Mouse (Mus musculus) heart, embryonic 13.5 days (tissue): ENCODE measurements around the gene Plcb1. TPM values are rescaled to one million over a fixed set of nuclear protein-coding genes. Genes with fewer than 3 reads are reported as not detected.

Source experiments
- ATAC-seq: fragments of 200-750 bp; cut with Nextera tagmentation; 2 replicates; pipeline ENCODE4 v1.8.0; 2017; ENCODE audit warnings: moderate TSS enrichment; ENCODE audit not compliant: insufficient number of reproducible peaks, low FRiP score, low TSS enrichment; ENCODE audit errors: extremely low read depth
- H3K27ac ChIP-seq: fragments of 300-500 bp; sonication (generic); replicated peaks from 2 replicates; pipeline ENCODE4 v1.5.1; 2015; ENCODE audit warnings: moderate library complexity, mild to moderate bottlenecking, inconsistent platforms
- H3K27me3 ChIP-seq: fragments of 300-500 bp; sonication (generic); replicated peaks from 2 replicates; pipeline ENCODE4 v1.6.1; 2015; ENCODE audit warnings: mild to moderate bottlenecking, inconsistent platforms
- H3K36me3 ChIP-seq: fragments of 300-500 bp; sonication (generic); 2 replicates; pipeline ENCODE4 v1.6.1; 2015; ENCODE audit warnings: mild to moderate bottlenecking, inconsistent platforms
- H3K4me1 ChIP-seq: fragments of 300-500 bp; sonication (generic); 2 replicates; pipeline ENCODE4 v1.6.1; 2015; ENCODE audit warnings: inconsistent platforms
- H3K4me2 ChIP-seq: fragments of 300-500 bp; sonication (generic); 2 replicates; pipeline ENCODE4 v1.6.1; 2015; ENCODE audit warnings: inconsistent platforms, mild to moderate bottlenecking, moderate library complexity
- H3K4me3 ChIP-seq: fragments of 300-500 bp; sonication (generic); 2 replicates; pipeline ENCODE4 v1.5.1; 2015; ENCODE audit warnings: moderate library complexity, mild to moderate bottlenecking, inconsistent platforms
- H3K9ac ChIP-seq: fragments of 300-500 bp; sonication (generic); 2 replicates; pipeline ENCODE4 v1.6.1; 2015; ENCODE audit warnings: inconsistent platforms, mild to moderate bottlenecking, moderate library complexity
- H3K9me3 ChIP-seq: fragments of 300-500 bp; sonication (generic); 2 replicates; pipeline ENCODE4 v1.6.1; 2016; ENCODE audit warnings: inconsistent platforms
- WGBS: fragments of 180-500 bp; shearing (Covaris S2); methylation state at CpG from one replicate; pipeline ENCODE4 v1.1.7; 2015; ENCODE audit warnings: mixed read lengths; 5-methylcytosine and 5-hydroxymethylcytosine counted together
- polyA plus RNA-seq: library from polyadenylated mRNA; unstranded; fragments of >200 nt; fragmentation: Nextera tagmentation; extraction: Ambion mirVana; gene quantifications from 2 replicates; pipeline ENCODE4 v1.2.1, GENCODE M21; 2015

Plcb1 gene
- polyA plus RNA-seq, 1 experiment from 2014 or later, result 5.9 TPM

DNA sequence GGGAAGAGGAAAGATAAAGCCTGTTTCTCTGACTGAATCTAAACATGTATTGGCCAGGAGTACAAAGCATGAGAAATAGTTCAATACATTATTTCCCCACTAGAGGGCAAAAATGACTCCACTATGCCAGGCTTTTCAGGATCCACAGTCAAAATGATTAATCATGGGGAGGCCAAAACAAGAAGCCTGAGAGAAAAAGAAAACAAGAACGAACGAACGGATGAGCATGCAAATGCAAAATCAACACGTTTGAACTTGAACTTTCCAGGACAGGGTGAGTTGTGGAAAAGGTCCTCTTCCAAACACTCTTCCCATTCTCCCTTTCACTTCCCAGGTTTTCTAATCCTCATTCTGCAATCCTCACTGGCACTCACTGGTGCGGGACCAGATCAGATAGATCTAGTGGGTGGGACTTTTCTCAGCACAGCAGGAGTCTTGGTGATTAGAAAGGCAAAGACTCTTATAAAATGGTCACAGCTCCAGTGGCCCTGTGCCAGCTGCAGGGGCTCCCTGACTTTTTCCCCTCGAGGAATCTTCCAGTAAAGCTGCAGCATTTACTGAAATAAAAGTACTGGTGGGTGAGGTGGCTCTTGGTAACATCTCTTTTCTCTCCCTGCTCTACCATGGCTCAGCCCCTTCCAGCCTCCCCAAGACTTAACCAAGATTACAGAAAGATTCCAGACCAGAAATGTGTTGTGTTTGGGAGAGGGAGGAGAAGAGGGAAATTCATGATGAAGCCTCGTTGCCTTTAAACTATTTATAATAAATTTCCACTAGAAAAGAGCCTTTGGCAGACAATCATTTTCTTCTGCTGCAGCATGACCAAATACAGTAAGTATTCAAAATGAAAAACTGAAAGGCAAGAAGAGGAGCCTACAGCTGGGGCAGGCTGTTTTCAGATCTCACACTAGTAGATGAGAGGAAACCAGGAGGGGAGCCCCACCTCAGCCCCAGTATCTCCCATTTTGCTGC is 654.0 kb downstream of the Plcb1 start:
- Histone ChIP-seq H3K36me3 (no peaks in the 10 kb centered on the region), H3K27ac (no peak overlapping the region; the same call in 1 of the 2 replicates), H3K4me2 (peak overlapping the region; percentile 59), H3K9ac (peak overlapping the region; percentile 2), H3K4me3 (peak overlapping the region; percentile 31), H3K27me3 (no peaks in the 10 kb centered on the region), H3K9me3 (no peaks in the 10 kb centered on the region), H3K4me1 (peaks cover 8% of the 10 kb centered on the region)
- no peak for ATAC-seq
- 7% methylated on average over 7 of the region's 7 CpGs for WGBS

DNA sequence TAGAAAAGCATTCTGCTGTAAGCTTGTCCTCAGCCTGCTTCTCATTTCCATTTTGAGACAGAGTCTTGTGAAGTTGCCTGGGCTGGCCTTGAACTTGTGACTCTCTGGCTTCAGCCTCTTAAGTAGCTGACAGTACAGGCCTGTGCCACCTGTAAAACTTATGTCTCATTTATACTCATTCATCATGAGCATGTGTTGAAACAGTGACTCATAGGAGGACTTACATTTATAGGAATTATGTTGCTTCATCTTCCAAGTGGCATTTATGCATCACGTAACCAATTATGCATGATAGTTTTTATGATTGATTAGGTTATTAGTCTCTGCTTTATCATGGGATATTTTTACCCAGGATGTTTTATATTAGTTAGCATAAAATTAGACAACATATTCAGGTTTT is 667.7 kb downstream of the Plcb1 start:
- Histone ChIP-seq H3K27me3 (no peaks in the 10 kb centered on the region), H3K4me1 (peaks cover 9% of the 10 kb centered on the region), H3K9me3 (no peaks in the 10 kb centered on the region), H3K9ac (no peak overlapping the region), H3K27ac (no peak overlapping the region), H3K4me2 (no peak overlapping the region), H3K36me3 (no peaks in the 10 kb centered on the region), H3K4me3 (no peak overlapping the region)
- no peak for ATAC-seq
- WGBS, result 91% methylated on average over 1 of the region's 1 CpGs

DNA sequence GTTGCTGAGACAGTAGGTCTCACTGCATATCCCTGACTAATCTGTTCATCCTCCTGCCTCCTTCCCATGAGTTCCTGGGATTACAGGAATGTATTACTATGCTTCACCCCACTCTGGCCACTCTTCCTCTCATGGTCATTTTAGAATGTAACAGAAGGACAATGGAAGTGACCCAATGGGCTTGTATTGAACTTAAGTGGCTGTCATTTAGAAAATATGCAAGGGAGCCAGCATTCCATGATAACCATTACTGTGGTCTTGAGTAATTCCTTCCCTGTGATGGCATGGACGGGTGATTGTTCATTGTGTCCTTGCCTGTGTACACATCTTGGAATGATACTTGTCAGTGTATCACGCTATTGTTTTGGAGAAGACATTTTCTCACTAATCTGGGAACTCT is 668.1 kb downstream of the Plcb1 start:
- 51% methylated on average over 2 of the region's 2 CpGs for WGBS
- H3K9ac ChIP-seq, result no peak overlapping the region

DNA sequence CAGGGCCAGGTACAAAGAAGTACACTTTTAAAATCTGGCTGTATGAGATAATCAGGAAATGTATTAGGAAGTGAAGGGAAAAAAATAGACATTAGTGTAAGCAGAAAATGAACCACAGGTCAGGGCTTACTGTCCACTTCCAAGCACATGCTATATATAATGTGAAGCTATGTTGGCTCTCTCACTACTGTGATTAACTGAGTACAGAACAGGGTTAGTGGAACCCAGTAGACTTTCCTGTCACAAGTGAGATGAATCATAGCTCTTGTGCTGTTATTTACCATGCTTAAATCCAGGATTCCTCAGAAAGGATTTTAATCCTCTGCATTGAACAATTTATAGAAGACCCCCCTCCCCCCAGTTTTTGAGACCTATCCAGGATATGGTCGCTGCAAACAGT is 668.6 kb downstream of the Plcb1 start:
- H3K27ac ChIP-seq, result no peak overlapping the region
- 57% methylated on average over 1 of the region's 1 CpGs for WGBS
- ATAC-seq, result no peak
- H3K9me3 ChIP-seq, result no peaks in the 10 kb centered on the region
- H3K27me3 ChIP-seq, result no peaks in the 10 kb centered on the region
- no peak overlapping the region for H3K9ac ChIP-seq
- H3K4me3 ChIP-seq, result no peak overlapping the region
- no peak overlapping the region for H3K4me2 ChIP-seq
- no peaks in the 10 kb centered on the region for H3K36me3 ChIP-seq
- H3K4me1 ChIP-seq, result peaks cover 9% of the 10 kb centered on the region

More for the DNA sequence above, 668.1 kb downstream of the Plcb1 start:
- Histone ChIP-seq H3K4me2 (no peak overlapping the region), H3K27ac (no peak overlapping the region), H3K4me1 (peaks cover 9% of the 10 kb centered on the region), H3K27me3 (no peaks in the 10 kb centered on the region), H3K9me3 (no peaks in the 10 kb centered on the region), H3K4me3 (no peak overlapping the region), H3K36me3 (no peaks in the 10 kb centered on the region)
- no peak for ATAC-seq

DNA sequence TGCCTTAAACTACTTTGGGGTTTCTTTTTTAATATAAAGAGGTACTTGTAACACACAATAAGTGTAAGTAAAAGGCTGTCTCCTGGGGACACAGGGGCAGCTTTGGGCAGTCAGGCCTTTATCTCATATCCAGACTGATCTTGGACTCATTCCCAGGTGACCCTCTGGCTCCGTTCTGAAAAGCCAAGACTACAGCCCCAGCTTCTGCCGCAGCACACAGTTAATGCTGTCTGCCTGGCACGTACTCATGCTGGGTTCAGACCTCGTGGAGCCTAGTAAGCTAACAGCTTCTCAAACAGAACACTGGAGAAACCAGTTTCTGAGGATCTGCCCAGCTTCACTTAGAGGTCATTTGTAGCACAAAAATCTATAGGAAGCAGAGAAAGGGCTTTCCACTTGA is 682.0 kb downstream of the Plcb1 start:
- Histone ChIP-seq H3K27me3 (no peaks in the 10 kb centered on the region), H3K9me3 (no peaks in the 10 kb centered on the region), H3K27ac (peak overlapping the region; percentile 58), H3K4me3 (no peak overlapping the region), H3K9ac (peak overlapping the region; percentile 44), H3K4me2 (no peak overlapping the region), H3K36me3 (no peaks in the 10 kb centered on the region), H3K4me1 (peaks cover 13% of the 10 kb centered on the region)
- no peak for ATAC-seq
- WGBS, result 14% methylated on average over 4 of the region's 4 CpGs

DNA sequence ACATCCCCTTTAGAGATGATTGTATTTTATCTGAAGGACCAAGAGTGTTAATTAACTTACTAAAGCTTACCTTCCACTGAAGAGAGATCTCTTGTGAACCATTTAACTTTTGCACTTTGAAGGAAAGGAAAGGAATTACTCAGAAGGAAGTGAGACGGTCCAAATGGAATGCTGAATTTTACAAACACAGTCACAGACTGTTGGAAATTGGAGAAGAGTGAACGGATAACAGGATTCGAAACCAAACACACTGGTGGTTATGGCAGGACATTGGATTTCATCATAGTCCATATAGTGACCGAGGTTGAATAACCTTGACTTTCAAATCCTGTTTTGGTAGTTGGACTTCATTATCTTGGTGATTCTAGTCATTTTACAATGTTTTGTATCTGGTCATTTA is 688.2 kb downstream of the Plcb1 start:
- Histone ChIP-seq H3K4me1 (no peaks in the 10 kb centered on the region), H3K4me2 (no peak overlapping the region), H3K9me3 (no peaks in the 10 kb centered on the region), H3K36me3 (no peaks in the 10 kb centered on the region), H3K27ac (no peak overlapping the region), H3K4me3 (no peak overlapping the region), H3K27me3 (no peaks in the 10 kb centered on the region), H3K9ac (no peak overlapping the region)
- ATAC-seq, result no peak
- whole genome bisulfite sequencing, result 67% methylated on average over 4 of the region's 4 CpGs

DNA sequence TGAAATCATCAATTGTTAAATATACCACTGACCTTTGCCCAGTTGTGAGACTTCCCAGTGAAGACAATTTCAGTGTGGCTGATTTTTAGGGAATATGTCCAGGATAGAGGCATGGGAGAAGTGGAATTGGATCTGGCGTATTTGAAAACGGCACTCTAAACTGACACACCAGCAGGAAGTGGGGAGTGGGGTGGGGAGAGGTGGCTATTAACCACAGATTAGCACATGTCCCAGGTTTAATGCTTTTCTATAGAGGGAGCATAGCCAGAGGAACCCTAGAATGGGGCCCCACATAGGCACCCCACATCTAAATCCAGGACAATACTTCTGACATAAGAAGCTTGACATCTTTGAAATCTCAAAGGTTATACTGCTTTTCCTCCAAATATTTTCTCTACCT is 699.4 kb downstream of the Plcb1 start:
- H3K36me3 ChIP-seq, result no peaks in the 10 kb centered on the region
- H3K4me2 ChIP-seq, result no peak overlapping the region
- H3K4me1 ChIP-seq, result peaks cover 9% of the 10 kb centered on the region
- no peak overlapping the region for H3K4me3 ChIP-seq
- H3K27ac ChIP-seq, result no peak overlapping the region
- no peaks in the 10 kb centered on the region for H3K27me3 ChIP-seq
- ATAC-seq, result no peak
- H3K9ac ChIP-seq, result no peak overlapping the region
- H3K9me3 ChIP-seq, result no peaks in the 10 kb centered on the region
- WGBS, result 46% methylated on average over 2 of the region's 2 CpGs

DNA sequence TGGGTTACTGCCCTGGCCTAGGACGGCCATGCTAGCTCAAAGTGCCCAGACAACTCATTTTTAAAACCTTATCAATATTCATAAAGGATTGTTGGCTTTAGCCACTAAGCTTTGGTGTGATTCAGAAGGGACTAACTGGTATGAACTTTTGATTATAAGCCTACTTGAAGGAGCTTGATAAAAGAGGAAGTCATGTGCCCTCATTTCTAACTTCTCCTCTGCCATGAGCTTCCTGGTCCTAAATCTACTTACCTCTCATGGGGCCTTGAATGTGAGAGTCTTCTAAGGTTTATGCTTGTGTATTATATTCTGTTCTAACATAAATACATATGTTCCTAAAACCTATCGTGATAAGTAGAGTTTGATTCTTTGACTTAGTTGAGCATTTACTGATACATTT is 702.4 kb downstream of the Plcb1 start:
- WGBS, result 85% methylated on average over 2 of the region's 2 CpGs
- Histone ChIP-seq H3K4me1 (peaks cover 17% of the 10 kb centered on the region), H3K36me3 (no peaks in the 10 kb centered on the region)

DNA sequence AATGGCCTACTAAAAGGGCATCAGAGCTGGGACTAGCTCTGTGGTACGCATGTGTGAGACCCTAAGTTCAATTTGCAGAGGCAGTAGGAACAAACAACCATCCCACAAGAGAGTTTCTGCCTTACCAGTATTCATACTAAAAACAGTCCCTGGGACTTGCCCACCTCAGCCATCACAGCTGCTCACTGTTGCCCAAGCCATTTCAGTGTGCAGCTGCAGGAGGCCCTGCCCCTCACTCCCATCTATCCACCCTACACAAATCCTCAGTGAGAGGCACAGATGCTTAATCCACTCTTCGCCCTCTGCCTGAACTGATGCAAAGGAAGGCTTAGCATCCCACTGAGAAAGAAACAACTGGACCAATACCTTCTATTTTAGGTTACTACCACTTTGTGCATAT is 703.3 kb downstream of the Plcb1 start:
- Histone ChIP-seq H3K27ac (no peak overlapping the region), H3K4me3 (no peak overlapping the region), H3K4me1 (peaks cover 17% of the 10 kb centered on the region), H3K9ac (no peak overlapping the region), H3K27me3 (no peaks in the 10 kb centered on the region), H3K9me3 (no peaks in the 10 kb centered on the region), H3K36me3 (no peaks in the 10 kb centered on the region), H3K4me2 (no peak overlapping the region)
- 76% methylated on average over 2 of the region's 2 CpGs for WGBS
- no peak for ATAC-seq

More for the DNA sequence above, 702.4 kb downstream of the Plcb1 start:
- H3K4me2 ChIP-seq, result no peak overlapping the region
- no peak for ATAC-seq
- H3K27ac ChIP-seq, result no peak overlapping the region
- H3K9ac ChIP-seq, result no peak overlapping the region
- no peaks in the 10 kb centered on the region for H3K9me3 ChIP-seq
- no peak overlapping the region for H3K4me3 ChIP-seq
- no peaks in the 10 kb centered on the region for H3K27me3 ChIP-seq

DNA sequence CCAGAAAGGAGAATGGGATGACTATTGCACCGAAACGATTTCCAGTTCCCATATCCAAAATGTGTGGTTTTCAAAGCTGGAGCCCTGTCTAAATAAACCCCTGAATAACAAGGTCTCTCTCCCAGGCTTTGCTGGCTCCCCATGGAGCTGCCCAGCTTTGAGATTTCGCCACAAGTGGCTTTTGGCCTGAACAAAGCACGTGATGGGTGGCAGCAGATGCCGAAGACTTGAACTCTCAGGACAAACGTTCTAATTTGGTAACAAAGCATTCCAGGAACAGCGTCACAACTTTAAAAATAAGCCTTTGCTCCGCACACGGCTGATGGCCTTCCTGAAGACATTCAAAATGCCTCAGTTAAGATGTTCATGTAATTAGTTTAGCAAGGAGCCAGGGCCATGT is 706.9 kb downstream of the Plcb1 start:
- ATAC-seq, result no peak
- Histone ChIP-seq H3K27ac (no peak overlapping the region), H3K4me1 (peaks cover 9% of the 10 kb centered on the region), H3K4me2 (no peak overlapping the region), H3K9ac (no peak overlapping the region), H3K36me3 (no peaks in the 10 kb centered on the region), H3K27me3 (no peaks in the 10 kb centered on the region), H3K9me3 (no peaks in the 10 kb centered on the region), H3K4me3 (no peak overlapping the region)
- WGBS, result 50% methylated on average over 9 of the region's 9 CpGs

DNA sequence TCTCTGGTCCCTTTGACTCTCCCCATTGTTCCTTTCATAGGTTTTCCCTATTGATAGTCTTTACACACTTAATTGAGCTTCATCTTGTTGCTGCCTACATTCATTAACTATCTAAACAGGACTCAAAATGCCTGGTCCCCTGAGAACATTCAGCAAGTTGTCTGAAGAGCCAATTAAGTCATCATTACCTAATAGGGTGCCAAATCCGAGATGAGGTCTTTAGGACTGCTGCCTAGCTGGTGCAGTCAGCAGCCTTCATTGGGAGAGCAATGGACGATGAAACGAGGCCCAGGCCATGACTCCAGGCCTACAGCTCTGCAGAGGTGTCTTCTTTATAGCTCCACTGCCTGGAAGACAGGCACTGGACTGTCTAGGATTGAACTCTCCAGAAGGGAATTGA is 710.7 kb downstream of the Plcb1 start:
- Histone ChIP-seq H3K4me1 (peaks cover 8% of the 10 kb centered on the region; the same call in 1 of the 2 replicates), H3K27ac (no peak overlapping the region), H3K9ac (no peak overlapping the region), H3K4me2 (no peak overlapping the region), H3K9me3 (no peaks in the 10 kb centered on the region), H3K4me3 (no peak overlapping the region), H3K27me3 (no peaks in the 10 kb centered on the region), H3K36me3 (no peaks in the 10 kb centered on the region)
- no peak for ATAC-seq
- WGBS, result 57% methylated on average over 3 of the region's 3 CpGs

DNA sequence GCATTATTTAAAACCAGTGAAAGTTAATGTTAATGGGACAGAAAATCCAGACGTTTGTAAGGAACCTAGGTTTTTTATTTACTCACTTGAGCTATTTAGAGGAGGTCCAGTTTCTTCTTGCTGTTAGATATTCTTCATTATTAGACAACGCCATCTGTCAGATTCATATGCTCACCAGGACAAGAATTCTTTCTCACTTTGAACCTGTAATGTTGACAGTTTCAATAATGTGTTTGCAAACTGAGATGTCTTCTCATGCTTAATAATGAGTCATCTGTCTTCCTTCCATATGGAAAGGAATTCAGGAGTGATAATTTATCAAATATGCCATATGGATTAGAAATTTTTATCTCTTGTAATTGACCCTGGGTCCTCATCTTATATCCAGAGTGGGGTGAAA is 711.4 kb downstream of the Plcb1 start:
- 68% methylated on average over 2 of the region's 2 CpGs for WGBS
- H3K4me3 ChIP-seq, result no peak overlapping the region
- no peaks in the 10 kb centered on the region for H3K27me3 ChIP-seq
- no peak for ATAC-seq
- H3K36me3 ChIP-seq, result no peaks in the 10 kb centered on the region
- H3K27ac ChIP-seq, result no peak overlapping the region
- H3K9ac ChIP-seq, result no peak overlapping the region
- H3K4me2 ChIP-seq, result no peak overlapping the region
- peaks cover 8% of the 10 kb centered on the region; the same call in 1 of the 2 replicates for H3K4me1 ChIP-seq
- no peaks in the 10 kb centered on the region for H3K9me3 ChIP-seq
